Mouse (Mus musculus): Measurements from ENCODE around the gene Clpx.

Clpx gene

DNA sequence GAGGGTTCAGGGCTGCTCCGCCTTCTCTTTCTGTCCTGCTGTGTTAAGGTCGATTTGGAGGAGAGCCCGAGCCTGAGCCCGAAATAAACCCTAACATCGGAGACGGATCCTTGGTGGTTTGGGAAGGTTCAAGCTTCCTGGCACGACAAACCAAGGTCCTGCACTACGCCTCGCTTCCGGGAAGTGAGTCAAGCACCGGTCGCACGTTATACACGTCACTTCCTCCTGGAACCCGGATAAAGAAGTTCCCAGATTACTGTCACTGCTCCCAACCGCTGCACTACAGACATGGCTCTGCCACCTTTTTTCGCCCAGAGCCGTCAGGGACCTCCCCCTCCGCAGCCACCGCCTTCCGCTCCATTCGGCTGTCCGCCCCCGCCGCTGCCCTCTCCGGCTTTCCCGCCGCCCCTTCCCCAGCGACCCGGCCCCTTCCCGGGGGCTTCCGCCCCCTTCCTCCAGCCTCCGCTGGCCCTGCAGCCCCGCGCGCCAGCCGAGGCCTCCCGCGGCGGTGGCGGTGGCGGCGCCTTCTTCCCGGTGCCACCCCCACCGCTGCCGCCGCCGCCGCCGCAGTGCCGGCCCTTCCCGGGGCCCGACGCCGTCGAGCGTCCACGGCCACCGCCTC lies 51.9 kb downstream of the Clpx start, which contains the start of gene Pdcd7:
Gene Pdcd7, plus strand, starts transcription at position 251 of the 622 bp plus-strand sequence.
- peak; percentile 98 for DNase-seq (ENCODE audit: extremely low spot score, low spot score)

DNA sequence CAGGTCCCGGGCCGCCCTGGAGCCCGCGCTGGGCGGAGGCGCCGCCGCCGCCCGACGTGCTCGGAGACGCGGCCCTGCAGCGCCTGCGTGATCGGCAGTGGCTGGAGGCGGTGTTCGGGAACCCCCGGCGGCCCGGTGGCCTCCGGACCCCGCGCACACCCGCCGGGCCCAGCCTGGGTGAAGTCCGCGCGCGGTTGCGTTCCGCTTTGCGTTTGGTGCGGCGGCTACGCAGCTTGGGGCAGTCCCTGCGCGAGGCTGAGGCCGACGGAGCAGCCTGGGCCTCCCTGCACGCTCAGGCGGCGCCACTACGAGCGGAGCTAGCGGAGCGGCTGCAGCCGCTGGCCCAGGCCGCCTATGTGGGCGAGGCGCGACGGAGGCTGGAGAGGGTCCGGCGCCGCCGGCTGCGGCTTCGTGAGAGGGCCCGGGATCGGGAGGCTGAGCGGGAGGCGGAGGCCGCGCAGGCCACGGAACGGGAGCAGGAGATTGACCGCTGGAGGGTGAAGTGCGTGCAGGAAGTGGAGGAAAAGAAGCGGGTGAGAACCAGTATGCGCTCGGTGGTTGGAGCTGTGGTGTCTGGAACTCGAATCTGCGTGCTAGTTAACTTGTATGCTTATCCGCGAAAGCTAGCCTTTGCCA lies 52.5 kb downstream of the Clpx start:
- peak; percentile 75 for DNase-seq (ENCODE audit: extremely low spot score, low spot score)

DNA sequence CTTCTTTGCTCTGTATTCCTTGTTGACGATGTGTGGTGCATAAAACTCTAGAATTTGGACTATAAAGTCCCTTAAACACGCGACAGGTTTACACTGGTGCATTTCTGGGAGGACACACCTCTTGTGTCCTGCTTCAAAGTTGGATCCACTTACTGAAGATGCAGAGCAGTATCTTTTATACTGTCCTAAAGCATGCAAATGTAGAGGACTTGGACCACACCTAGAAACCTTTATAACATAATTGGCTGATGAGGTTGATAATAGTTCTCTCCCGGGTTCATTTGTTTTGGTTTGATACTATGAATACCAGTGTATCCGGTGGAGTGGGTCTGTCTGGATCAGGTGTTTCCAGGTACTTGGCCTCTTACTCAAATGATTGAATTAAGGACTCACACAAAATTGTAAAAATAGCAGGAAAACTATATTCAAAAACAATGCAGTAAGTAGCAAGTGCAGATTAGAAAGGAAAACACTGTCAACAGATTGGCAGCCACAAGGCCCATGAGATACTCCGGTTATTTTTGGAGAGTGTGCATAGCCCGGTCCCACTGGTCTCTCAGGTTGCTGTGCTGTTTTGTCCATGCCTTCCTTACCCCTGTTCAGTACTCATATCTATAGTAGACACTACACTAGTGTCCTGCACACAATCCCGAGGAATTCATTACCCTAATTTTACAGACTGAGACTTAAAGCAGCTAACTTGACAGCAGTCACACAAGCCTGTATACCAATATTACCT lies 53.2 kb downstream of the Clpx start:
- no peak for DNase-seq (ENCODE audit: extremely low spot score, low spot score)

DNA sequence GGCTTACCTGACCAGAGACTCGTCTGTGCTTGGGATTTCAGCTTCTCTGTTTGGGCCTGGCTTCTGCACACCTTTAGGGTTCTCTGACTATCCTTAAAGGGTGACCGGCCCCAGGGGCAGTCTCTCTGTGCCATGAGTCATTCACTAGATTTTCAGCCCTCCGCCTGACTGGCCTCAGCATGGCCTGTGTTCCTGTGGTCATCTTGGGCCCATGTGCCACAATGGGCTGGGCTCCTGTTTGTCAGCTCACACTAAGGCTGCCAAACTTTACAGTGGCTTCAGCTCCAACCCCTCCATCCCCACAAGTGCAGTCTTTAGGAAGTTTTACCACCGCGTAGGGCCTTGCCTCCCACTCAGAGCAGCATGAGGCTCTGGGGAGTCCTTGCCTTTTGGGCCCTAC lies 59.2 kb downstream of the Clpx start:
- DNase-seq (ENCODE audit: extremely low spot score, low spot score), result no peak

DNA sequence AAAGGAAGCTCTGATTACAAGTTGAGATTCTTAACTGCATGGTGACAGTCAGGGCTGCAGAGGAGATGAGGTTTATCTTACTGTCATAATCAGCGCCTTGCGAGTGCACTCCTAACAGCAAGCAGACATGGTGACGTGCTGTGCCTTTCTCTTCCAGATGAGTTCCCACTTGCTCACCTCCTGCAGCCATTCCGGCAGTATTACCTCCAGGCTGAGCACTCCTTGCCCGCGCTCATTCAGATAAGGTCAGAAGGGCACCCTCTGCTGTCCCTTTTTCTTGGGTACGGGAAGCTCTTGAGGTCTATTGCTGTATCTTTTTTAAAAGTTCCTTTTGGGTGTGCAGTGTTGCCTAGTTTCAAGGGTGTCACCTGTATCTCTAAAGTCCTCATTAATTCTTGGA lies 62.5 kb downstream of the Clpx start:
- DNase-seq (ENCODE audit: extremely low spot score, low spot score), result no peak

DNA sequence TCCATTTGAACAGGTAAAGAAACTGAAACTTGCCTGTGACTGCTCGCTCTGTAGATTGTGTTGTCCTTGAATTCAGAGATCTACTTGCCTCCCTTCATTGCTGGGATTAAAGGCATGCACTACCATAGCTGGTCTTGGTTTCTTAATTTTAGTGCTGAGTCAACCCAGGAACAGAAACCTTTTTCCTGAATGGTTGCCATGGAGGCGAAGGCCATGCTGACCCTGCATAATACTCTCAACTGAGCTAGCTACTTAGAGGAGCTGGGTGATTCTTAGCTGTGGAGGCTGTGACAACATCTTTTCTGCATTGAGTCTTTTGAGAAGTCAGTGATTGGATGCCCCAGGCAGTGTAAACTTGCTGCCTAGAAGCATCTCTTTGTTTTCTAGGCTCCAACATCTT lies 62.9 kb downstream of the Clpx start:
- no peak for DNase-seq (ENCODE audit: extremely low spot score, low spot score)

DNA sequence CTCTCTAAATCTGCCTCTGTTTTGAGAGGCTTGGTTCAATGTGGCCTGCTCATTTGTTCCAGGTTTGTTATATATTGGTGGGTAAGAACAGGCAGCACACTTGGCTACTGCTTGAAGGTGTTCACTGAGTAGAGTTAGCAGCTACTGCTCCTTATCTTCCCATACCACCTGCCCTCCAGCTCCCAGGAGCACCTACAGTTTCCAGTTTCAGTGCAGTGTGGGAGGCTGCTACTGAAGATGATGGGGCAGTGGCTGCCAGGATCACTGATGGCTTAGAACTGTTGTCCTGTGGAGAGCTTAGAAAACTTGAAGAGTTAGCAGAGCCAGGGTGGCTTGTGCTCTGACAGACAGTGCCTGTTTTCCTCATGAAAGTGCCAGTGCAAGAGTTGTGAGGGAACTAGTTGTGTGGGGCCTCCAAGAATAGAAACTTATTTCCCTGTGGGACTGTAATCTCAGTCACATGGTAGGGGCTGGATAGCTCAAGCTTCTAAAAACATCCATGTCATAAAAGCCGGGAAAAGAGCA lies 65.0 kb downstream of the Clpx start:
- DNase-seq (ENCODE audit: extremely low spot score, low spot score), result no peak

DNA sequence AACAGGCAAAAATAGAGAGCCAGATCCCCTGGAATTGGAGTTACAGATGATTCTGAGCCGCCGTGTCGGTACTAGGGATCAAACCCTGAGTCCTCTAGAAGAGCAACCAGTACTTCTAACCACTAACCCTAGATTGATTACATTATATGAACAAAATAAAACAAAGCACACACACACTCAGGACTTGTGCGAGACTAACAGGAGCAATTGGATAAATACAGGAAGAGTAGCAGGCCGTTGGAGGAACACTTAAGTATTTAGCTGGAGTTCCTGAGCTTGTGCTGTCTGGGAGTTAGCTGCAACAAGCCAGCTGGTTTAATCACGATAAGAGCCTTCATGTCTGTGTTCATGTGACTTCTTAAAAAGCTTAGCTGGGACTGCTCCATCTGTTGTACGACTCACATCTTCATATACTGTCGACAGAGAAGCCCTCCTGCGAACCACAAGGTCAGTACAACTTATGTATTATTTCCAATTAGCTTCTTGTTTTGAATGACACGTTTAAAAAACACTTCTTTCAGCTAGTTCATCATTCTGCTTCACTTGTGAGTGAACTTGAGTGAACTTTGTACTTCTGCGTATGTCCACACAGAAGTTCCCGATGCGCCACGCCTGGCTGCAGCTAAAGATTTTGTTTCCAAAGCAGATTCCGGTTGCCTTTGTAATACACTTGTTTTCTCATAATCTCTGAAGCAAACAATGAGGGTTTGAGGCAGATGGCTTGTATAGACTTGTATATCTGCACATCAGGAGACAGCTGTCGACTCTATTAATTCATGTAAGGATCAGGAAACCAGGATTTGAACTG lies 66.8 kb downstream of the Clpx start, which contains the start of gene Ubap1l:
Gene Ubap1l, plus strand, starts transcription at position 401 of the 808 bp plus-strand sequence.
- no peak for DNase-seq (ENCODE audit: extremely low spot score, low spot score)

DNA sequence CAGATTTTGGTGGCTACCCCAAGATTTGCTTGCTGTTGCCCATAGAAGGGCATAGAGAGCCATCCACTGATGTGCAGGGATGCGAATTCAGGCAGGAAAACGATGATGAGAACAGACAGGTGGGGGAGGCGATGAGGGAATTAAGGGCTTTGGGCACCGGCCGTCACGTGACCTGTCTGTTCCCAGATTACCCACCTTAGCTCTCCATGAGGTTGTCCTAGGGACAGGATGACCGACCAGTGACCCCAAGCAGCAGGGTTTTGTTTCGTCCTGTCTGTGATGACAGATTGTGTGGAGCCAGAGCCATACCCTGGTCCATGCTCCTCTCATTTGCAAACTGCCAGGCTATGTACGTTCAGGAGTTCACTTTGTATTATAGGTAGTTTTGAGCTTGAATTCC lies 69.6 kb downstream of the Clpx start:
- no peak for DNase-seq (ENCODE audit: extremely low spot score, low spot score)

DNA sequence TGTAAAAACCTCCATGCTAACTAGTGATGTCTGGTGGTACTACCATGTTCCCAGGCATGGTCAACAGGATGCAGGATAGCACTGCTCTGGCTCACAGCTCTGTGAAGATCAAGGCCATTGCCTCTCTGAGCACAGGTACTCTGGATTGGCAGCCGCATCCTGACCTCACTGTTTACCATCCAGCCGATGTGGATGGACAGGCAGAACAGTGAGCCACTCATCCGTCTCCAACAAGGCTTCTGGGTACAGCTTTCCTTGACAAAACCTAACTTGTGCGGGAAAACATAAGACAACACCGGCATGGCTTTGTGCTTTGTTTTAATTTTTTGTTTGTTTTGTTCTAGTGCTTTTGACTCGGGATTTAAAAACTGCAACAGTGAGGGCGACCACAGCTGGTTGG lies 71.7 kb downstream of the Clpx start:
- DNase-seq (ENCODE audit: extremely low spot score, low spot score), result no peak

DNA sequence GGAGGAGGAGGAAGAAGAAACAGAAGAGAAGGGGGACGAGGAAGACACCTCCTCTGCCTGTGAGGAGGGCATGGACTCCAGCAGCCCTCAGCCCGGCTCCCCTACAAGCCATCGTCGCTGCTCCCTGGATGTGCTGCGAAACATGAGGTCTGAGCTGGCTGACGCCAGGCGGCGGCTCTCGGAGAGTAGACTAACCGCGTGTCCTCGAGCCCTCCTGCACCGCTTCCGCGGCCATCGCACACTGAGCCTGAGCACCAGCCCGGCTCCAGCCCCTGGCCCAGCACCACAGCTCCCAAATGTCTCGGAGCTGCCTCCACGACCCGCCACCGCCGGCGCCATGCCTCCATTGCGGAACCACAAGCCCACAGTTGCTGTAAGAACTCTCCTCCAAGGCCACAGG lies 77.7 kb downstream of the Clpx start:
- DNase-seq (ENCODE audit: extremely low spot score, low spot score), result no peak

DNA sequence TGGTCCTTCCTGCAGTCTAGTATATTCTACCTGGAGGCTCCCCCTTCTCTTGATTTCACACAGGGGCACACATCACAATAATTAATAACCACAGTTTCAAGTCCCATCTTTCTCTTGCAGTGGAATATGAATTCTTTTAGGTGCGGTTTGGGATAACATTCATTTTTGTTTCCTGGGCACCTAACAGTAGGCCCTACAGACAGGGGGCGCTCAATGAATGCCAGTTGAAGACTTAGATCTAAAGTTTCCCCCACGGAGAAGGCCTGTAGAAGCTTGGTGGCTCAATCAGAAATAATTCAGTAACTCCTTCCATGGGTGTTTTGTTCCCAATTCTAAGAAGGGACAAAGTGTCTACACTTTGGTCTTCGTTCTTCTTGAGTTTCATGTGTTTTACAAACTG lies 78.4 kb downstream of the Clpx start:
- DNase-seq (ENCODE audit: extremely low spot score, low spot score), result no peak

DNA sequence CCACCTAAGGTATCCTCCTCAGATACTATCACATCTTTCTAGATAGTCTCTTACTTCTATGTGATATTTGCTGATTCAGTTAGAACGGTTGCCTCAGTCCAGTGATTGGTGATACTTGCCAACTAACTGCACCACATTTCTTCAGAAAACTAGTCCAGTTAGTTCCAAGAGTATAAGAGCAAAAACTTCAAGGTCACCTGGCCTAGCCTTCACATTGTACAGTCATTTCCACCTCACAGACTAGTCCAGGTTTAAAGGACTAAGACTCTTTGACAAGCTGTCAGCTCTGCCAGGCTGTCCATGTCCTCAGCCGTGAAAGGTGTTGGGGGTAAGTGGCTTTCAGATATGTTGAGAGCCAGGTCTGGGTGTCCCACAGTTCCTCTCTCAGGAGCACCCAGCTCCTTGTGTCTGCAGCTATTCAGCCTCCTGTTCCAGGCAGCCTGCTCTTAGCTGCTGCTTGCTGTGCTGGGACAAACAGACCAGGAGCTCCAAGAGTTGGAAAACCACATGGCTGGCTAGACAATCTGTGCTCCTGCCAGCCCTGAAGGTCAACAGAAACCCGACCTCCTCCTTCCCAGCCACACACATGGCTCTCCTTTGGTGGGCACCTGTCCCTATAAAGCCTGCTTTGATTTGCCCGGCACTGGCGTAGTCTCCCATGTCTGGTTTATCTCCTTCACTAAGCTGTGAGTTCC lies 80.6 kb downstream of the Clpx start:
- DNase-seq (ENCODE audit: extremely low spot score, low spot score), result no peak

DNA sequence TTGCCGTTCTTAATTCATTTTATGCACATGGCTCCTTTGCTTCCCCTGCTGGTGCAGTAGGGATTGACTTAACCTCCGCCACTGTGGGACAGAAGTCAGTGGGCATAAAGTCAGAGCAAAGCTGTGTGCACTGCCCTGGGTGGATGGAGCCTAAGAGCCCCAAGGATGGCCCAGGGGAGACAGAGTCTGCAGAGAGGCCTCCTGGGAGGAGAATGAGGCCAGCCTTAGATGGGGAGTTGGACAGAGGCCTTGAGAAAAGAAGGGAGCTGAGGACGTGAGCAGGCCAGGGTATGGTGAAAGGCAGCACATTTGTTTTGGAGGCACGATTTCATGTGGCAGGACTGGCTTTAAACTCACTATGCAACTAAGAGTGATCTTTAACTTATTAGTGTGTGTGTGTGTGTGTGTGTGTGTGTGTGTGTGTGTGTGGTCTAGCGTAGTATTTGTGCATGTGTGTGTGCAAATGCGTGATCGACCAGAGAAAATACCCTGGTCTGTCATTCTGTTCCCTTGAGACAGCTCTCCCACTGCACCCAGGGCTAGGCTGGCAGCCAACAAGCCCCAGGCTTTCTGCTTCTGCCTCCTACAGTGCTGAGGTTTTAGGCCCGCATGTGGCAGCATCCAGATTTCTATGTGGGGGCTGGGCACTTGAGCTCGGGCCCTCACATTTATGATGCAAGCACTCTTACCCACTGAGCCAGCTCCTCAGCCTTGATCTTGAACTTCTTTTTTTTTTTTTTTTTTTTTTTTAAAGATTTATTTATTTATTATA lies 81.3 kb downstream of the Clpx start:
- DNase-seq (ENCODE audit: extremely low spot score, low spot score), result no peak
